Mouse (Mus musculus) heart, postnatal 0 days (tissue): Measurements from ENCODE around the gene Zfp512b.

Experiments
- CTCF ChIP-seq: IDR thresholded peaks from 2 replicates; pipeline ENCODE4 v1.5.1; 2016; ENCODE audit warnings: antibody characterized with exemption, control low read depth, low read depth
- EP300 ChIP-seq: IDR thresholded peaks from 2 replicates; pipeline ENCODE4 v1.6.1; 2016; ENCODE audit warnings: antibody characterized with exemption, low read depth

- TF ChIP-seq CTCF (no peak), EP300 (no peak)
These were observed 16.0 kb downstream of the Zfp512b start for GRCm38 (mm10) chr2:181576613-181577012.
